Mouse (Mus musculus) heart, postnatal 25 days (tissue): ENCODE measurements around the gene Grcc10. TPM values are rescaled to one million over a fixed set of nuclear protein-coding genes. Genes with fewer than 3 reads are reported as not detected.

ENCODE experiments used
- microRNA-seq: library from miRNA; unstranded; fragments of <30 nt; microRNA quantifications from one replicate; pipeline ENCODE4 v1.2.0, GENCODE M21; 2022
- total RNA-seq, 2 experiments: library from RNA; stranded (reverse); gene quantifications; 2 replicates each; pipeline ENCODE4 v1.2.3; 2021

Gene Grcc10
- total RNA-seq, 2 experiments from 2014 or later = 274 to 277 TPM

Small RNA genes within 50 kb of the gene (microRNA-seq; reads per million reads assigned to microRNA genes)
- gene Mir141 = 20.0 reads per million, percentile 35 among the genes with 10 or more reads in this experiment
- 461 reads per million, percentile 74 among the genes with 10 or more reads in this experiment for gene Mir200c

Other genes with a start within 250 kb of the Grcc10 start
- gene C1rl, start 248.3 kb downstream of the Grcc10 start, total RNA-seq = 1 to 10 TPM; 1.1 to 1.3 TPM
- 10 to 100 TPM; 10.7 to 11.6 TPM for gene C1ra, start 229.0 kb downstream of the Grcc10 start, total RNA-seq
- gene C1s1, start 199.0 kb downstream of the Grcc10 start, total RNA-seq = 10 to 100 TPM; 20.2 to 22.7 TPM
- 1 to 10 TPM in 1 of 2 experiments, under 1 TPM in 1; 0.95 to 1.3 TPM for gene C1rb, start 171.1 kb downstream of the Grcc10 start, total RNA-seq
- gene C1s2, start 105.3 kb downstream of the Grcc10 start, total RNA-seq = under 1 TPM; 0.48 to 0.62 TPM
- 10 to 100 TPM; 39.6 to 43.9 TPM for gene Lpcat3, start 78.3 kb downstream of the Grcc10 start, total RNA-seq
- gene Emg1, start 29.2 kb downstream of the Grcc10 start, total RNA-seq = 10 to 100 TPM; 72.5 to 75.1 TPM
- gene Phb2, start 29.0 kb downstream of the Grcc10 start, total RNA-seq = 100 to 1,000 TPM; 322 to 323 TPM
- gene Ptpn6, start 2.7 kb downstream of the Grcc10 start, total RNA-seq = 1 to 10 TPM; 4.7 TPM
- 1 to 10 TPM in 1 of 2 experiments, not detected in 1; 3.8 TPM for gene Gm45234, start 14.6 kb upstream of the Grcc10 start, total RNA-seq
- gene Atn1, start 15.2 kb upstream of the Grcc10 start, total RNA-seq = 10 to 100 TPM; 37.0 to 39.7 TPM
- 1 to 10 TPM; 1.9 to 3.3 TPM for gene Eno2, start 28.3 kb upstream of the Grcc10 start, total RNA-seq
- not detected for gene Lrrc23, start 38.4 kb upstream of the Grcc10 start, total RNA-seq
- 1 to 10 TPM; 2.9 to 3.3 TPM for gene Spsb2, start 67.3 kb upstream of the Grcc10 start, total RNA-seq
- gene Tpi1, start 72.9 kb upstream of the Grcc10 start, total RNA-seq = 100 to 1,000 TPM; 837 to 904 TPM
- 10 to 100 TPM; 73.7 to 75.3 TPM for gene Usp5, start 88.1 kb upstream of the Grcc10 start, total RNA-seq
- 1 to 10 TPM in 1 of 2 experiments, under 1 TPM in 1; 0.91 to 1.6 TPM for gene Cdca3, start 88.2 kb upstream of the Grcc10 start, total RNA-seq
- gene Gnb3, start 98.9 kb upstream of the Grcc10 start, total RNA-seq = 1 to 10 TPM; 3.0 to 3.2 TPM
- 10 to 100 TPM; 12.3 to 13.5 TPM for gene P3h3, start 116.4 kb upstream of the Grcc10 start, total RNA-seq
- 1 to 10 TPM in 1 of 2 experiments, under 1 TPM in 1; 0.62 to 1.0 TPM for gene Gpr162, start 122.6 kb upstream of the Grcc10 start, total RNA-seq
- 1 to 10 TPM in 1 of 2 experiments, under 1 TPM in 1; 0.73 to 1.3 TPM for gene Cd4, start 146.8 kb upstream of the Grcc10 start, total RNA-seq
- gene Lag3, start 170.3 kb upstream of the Grcc10 start, total RNA-seq = under 1 TPM; 0.34 to 0.83 TPM
- gene Ptms, start 178.7 kb upstream of the Grcc10 start, total RNA-seq = 100 to 1,000 TPM; 235 to 245 TPM
- 100 to 1,000 TPM; 205 to 207 TPM for gene Mlf2, start 190.0 kb upstream of the Grcc10 start, total RNA-seq
- 10 to 100 TPM; 85.8 to 88.6 TPM for gene Cops7a, start 224.2 kb upstream of the Grcc10 start, total RNA-seq